Mouse (Mus musculus): ENCODE results near the gene Setd2. TPM values are rescaled to one million over a fixed set of nuclear protein-coding genes. Genes with fewer than 3 reads are reported as not detected.
A peak's percentile ranks its signal among the peaks of the same experiment; 100 is the strongest.

The Setd2 gene
- 49.4 and 51.8 TPM in 2 replicates for polyA plus RNA-seq (2012; rRNA removed)

- Histone ChIP-seq H3K4me1 (ENCODE audit: control insufficient read depth, insufficient read depth, insufficient read length) (peaks cover 30% of the 10 kb centered on the region), H3K27me3 (ENCODE audit: control insufficient read depth, insufficient read depth, low read length) (no peaks in the 10 kb centered on the region), H3K36me3 (ENCODE audit: control insufficient read depth, insufficient read depth, low read length) (peaks cover under 1% of the 10 kb centered on the region; the same call in 1 of the 2 replicates), H3K27ac (ENCODE audit: insufficient read depth, low read length) (peak within 1 kb of the TSS; percentile 100), H3K4me3 (ENCODE audit: extremely low read depth, insufficient read depth, insufficient read length) (peak within 1 kb of the TSS; percentile 100)
- peak; percentile 40 to 60 for DNase-seq (ENCODE audit: low read depth in 1 of 2, low spot score in 2 of 2)
- 1% methylated on average over 83 of the region's 109 CpGs for WGBS
- no peak for TF ChIP-seq CTCF (IDR thresholded peaks at IDR 0.05; ENCODE audit: extremely low read depth, insufficient read depth, insufficient read length, insufficient replicate concordance)
- TF ChIP-seq POLR2A (IDR thresholded peaks at IDR 0.05; ENCODE audit: low read depth, low read length): no peak
Measured at GRCm38 (mm10) chr9:110532538-110533291, at the start of gene Setd2. TSS of gene Setd2 (plus strand) at chr9:110532597.

GRCm38 (mm10) chr9:110488841-110489240, 43.6 kb upstream of the Setd2 start:
- Histone ChIP-seq H3K4me3 (ENCODE audit: extremely low read depth, insufficient read depth, insufficient read length) (no peak overlapping the region), H3K27me3 (ENCODE audit: control insufficient read depth, insufficient read depth, low read length) (no peaks in the 10 kb centered on the region)
- TF ChIP-seq POLR2A (IDR thresholded peaks at IDR 0.05; ENCODE audit: low read depth, low read length) (no peak), CTCF (IDR thresholded peaks at IDR 0.05; ENCODE audit: extremely low read depth, insufficient read depth, insufficient read length, insufficient replicate concordance) (no peak)

GRCm38 (mm10) chr9:110490913-110491312, 41.5 kb upstream of the Setd2 start:
- Histone ChIP-seq H3K4me1 (ENCODE audit: control insufficient read depth, insufficient read depth, insufficient read length) (no peaks in the 10 kb centered on the region), H3K4me3 (ENCODE audit: extremely low read depth, insufficient read depth, insufficient read length) (no peak overlapping the region), H3K27me3 (ENCODE audit: control insufficient read depth, insufficient read depth, low read length) (no peaks in the 10 kb centered on the region), H3K27ac (ENCODE audit: insufficient read depth, low read length) (no peak overlapping the region), H3K36me3 (ENCODE audit: control insufficient read depth, insufficient read depth, low read length) (no peaks in the 10 kb centered on the region)
- WGBS: 77% methylated on average over 5 of the region's 5 CpGs
- TF ChIP-seq CTCF (IDR thresholded peaks at IDR 0.05; ENCODE audit: extremely low read depth, insufficient read depth, insufficient read length, insufficient replicate concordance) (no peak), POLR2A (IDR thresholded peaks at IDR 0.05; ENCODE audit: low read depth, low read length) (no peak)
- no peak for DNase-seq (ENCODE audit: low read depth in 1 of 2, low spot score in 2 of 2)

More at GRCm38 (mm10) chr9:110488841-110489240, 43.6 kb upstream of the Setd2 start:
- no peak for DNase-seq (ENCODE audit: low read depth in 1 of 2, low spot score in 2 of 2)
- Histone ChIP-seq H3K4me1 (ENCODE audit: control insufficient read depth, insufficient read depth, insufficient read length) (no peaks in the 10 kb centered on the region), H3K27ac (ENCODE audit: insufficient read depth, low read length) (no peak overlapping the region), H3K36me3 (ENCODE audit: control insufficient read depth, insufficient read depth, low read length) (no peaks in the 10 kb centered on the region)
- WGBS: 87% methylated on average over 4 of the region's 4 CpGs

- Histone ChIP-seq H3K36me3 (ENCODE audit: control insufficient read depth, insufficient read depth, low read length) (no peaks in the 10 kb centered on the region), H3K4me3 (ENCODE audit: extremely low read depth, insufficient read depth, insufficient read length) (no peak overlapping the region), H3K27ac (ENCODE audit: insufficient read depth, low read length) (no peak overlapping the region), H3K4me1 (ENCODE audit: control insufficient read depth, insufficient read depth, insufficient read length) (peaks cover 2% of the 10 kb centered on the region; the same call in 1 of the 2 replicates), H3K27me3 (ENCODE audit: control insufficient read depth, insufficient read depth, low read length) (no peaks in the 10 kb centered on the region)
- WGBS: 26% methylated on average over 2 of the region's 2 CpGs
- no peak for DNase-seq (ENCODE audit: low read depth in 1 of 2, low spot score in 2 of 2)
- TF ChIP-seq CTCF (IDR thresholded peaks at IDR 0.05; ENCODE audit: extremely low read depth, insufficient read depth, insufficient read length, insufficient replicate concordance) (no peak), POLR2A (IDR thresholded peaks at IDR 0.05; ENCODE audit: low read depth, low read length) (no peak)
Measured at GRCm38 (mm10) chr9:110525737-110526136, 6.7 kb upstream of the Setd2 start.

GRCm38 (mm10) chr9:110529002-110529737, 3.2 kb upstream of the Setd2 start:
- no peaks in the 10 kb centered on the region for H3K36me3 ChIP-seq (ENCODE audit: control insufficient read depth, insufficient read depth, low read length)
- no peak overlapping the region for H3K27ac ChIP-seq (ENCODE audit: insufficient read depth, low read length)
- H3K4me1 ChIP-seq (ENCODE audit: control insufficient read depth, insufficient read depth, insufficient read length): peaks cover 6% of the 10 kb centered on the region
- DNase-seq (ENCODE audit: low read depth in 1 of 2, low spot score in 2 of 2): no peak
- H3K27me3 ChIP-seq (ENCODE audit: control insufficient read depth, insufficient read depth, low read length): no peaks in the 10 kb centered on the region
- no peak overlapping the region for H3K4me3 ChIP-seq (ENCODE audit: extremely low read depth, insufficient read depth, insufficient read length)
- WGBS: 90% methylated on average over 9 of the region's 9 CpGs
- no peak for TF ChIP-seq CTCF (IDR thresholded peaks at IDR 0.05; ENCODE audit: extremely low read depth, insufficient read depth, insufficient read length, insufficient replicate concordance)
- TF ChIP-seq POLR2A (IDR thresholded peaks at IDR 0.05; ENCODE audit: low read depth, low read length): no peak

GRCm38 (mm10) chr9:110530650-110531049, 1.7 kb upstream of the Setd2 start:
- DNase-seq (ENCODE audit: low read depth in 1 of 2, low spot score in 2 of 2): no peak
- no peaks in the 10 kb centered on the region for H3K27me3 ChIP-seq (ENCODE audit: control insufficient read depth, insufficient read depth, low read length)
- H3K4me3 ChIP-seq (ENCODE audit: extremely low read depth, insufficient read depth, insufficient read length): no peak overlapping the region
- H3K27ac ChIP-seq (ENCODE audit: insufficient read depth, low read length): peak overlapping the region; percentile 42
- H3K36me3 ChIP-seq (ENCODE audit: control insufficient read depth, insufficient read depth, low read length): no peaks in the 10 kb centered on the region
- H3K4me1 ChIP-seq (ENCODE audit: control insufficient read depth, insufficient read depth, insufficient read length): peaks cover 17% of the 10 kb centered on the region
- no peak for TF ChIP-seq POLR2A (IDR thresholded peaks at IDR 0.05; ENCODE audit: low read depth, low read length)
- no peak for TF ChIP-seq CTCF (IDR thresholded peaks at IDR 0.05; ENCODE audit: extremely low read depth, insufficient read depth, insufficient read length, insufficient replicate concordance)
- WGBS: 13% methylated on average over 3 of the region's 3 CpGs
